ENCODE assay signal across 8 mouse cellular contexts in genomic region chr1:131688475-131688874, GRCm38 (mm10). TPM values are rescaled to one million over a fixed set of nuclear protein-coding genes. Genes with fewer than 3 reads are reported as not detected.
DNase-seq lines count a peak whose midpoint lies in the region; ATAC-seq and TF ChIP-seq lines count a peak whose summit lies in the region.

Gene Rab7b, plus strand, starts transcription at chr1:131688695.

- H3K27me3 ChIP-seq in hindbrain, embryonic 12.5 days = no peaks in the 10 kb centered on the region
- H3K27me3 ChIP-seq in forebrain, postnatal 0 days (ENCODE audit: insufficient read depth, low read length) = no peaks in the 10 kb centered on the region

- H3K4me1 ChIP-seq in hindbrain, embryonic 12.5 days = no peaks in the 10 kb centered on the region
- no peaks in the 10 kb centered on the region for H3K4me1 ChIP-seq in forebrain, postnatal 0 days (ENCODE audit: insufficient read depth)

- no peak within 1 kb of the TSS for H3K27ac ChIP-seq in hindbrain, embryonic 12.5 days
- H3K27ac ChIP-seq in forebrain, postnatal 0 days (ENCODE audit: low read depth, low read length) = no peak within 1 kb of the TSS

- ATAC-seq in granulocyte monocyte progenitor cell, adult 5-6 weeks (replicated peaks; ENCODE audit: poor library complexity, severe bottlenecking) = peak; percentile 67
- no peak for ATAC-seq in hindbrain, embryonic 12.5 days (ENCODE audit: low FRiP score)
- no peak; the same call in 1 of the 2 replicates for ATAC-seq in forebrain, postnatal 0 days

- no peaks in the 10 kb centered on the region for H3K9me3 ChIP-seq in hindbrain, embryonic 12.5 days (replicated peaks)
- H3K9me3 ChIP-seq in forebrain, postnatal 0 days (ENCODE audit: low read length) = no peaks in the 10 kb centered on the region

- H3K4me2 ChIP-seq in hindbrain, embryonic 12.5 days (replicated peaks) = no peak within 1 kb of the TSS
- no peak within 1 kb of the TSS for H3K4me2 ChIP-seq in forebrain, postnatal 0 days (ENCODE audit: low read depth)

- 57% methylated on average over 8 of the region's 8 CpGs for WGBS in hindbrain, embryonic 12.5 days
- WGBS in forebrain, postnatal 0 days = 68% methylated on average over 8 of the region's 8 CpGs

- no peaks in the 10 kb centered on the region for H3K36me3 ChIP-seq in hindbrain, embryonic 12.5 days
- H3K36me3 ChIP-seq in forebrain, postnatal 0 days (ENCODE audit: insufficient read depth) = no peaks in the 10 kb centered on the region

- no peak for TF ChIP-seq CTCF in forebrain, postnatal 0 days (IDR thresholded peaks at IDR 0.05; ENCODE audit: low read depth)

- no peak within 1 kb of the TSS for H3K9ac ChIP-seq in hindbrain, embryonic 12.5 days
- no peak within 1 kb of the TSS for H3K9ac ChIP-seq in forebrain, postnatal 0 days

- H3K4me3 ChIP-seq in hindbrain, embryonic 12.5 days = no peak within 1 kb of the TSS
- H3K4me3 ChIP-seq in forebrain, postnatal 0 days (ENCODE audit: low read depth, low read length) = no peak within 1 kb of the TSS

- peak; percentile 23 for DNase-seq in right cerebral cortex, postnatal 14 days
- no peak for DNase-seq in right cerebral cortex, postnatal 36 days (ENCODE audit: low spot score in 2 of 2)
- DNase-seq in lung, postnatal 10 days = peak; percentile 79
- peak; percentile 62 for DNase-seq in urinary bladder, postnatal 25 days (ENCODE audit: low spot score)
- DNase-seq in frontal cortex, adult 2 months (ENCODE audit: extremely low spot score in 1 of 2, low spot score in 1 of 2) = no peak
- DNase-seq in forebrain, postnatal 0 days = no peak

RNA-seq across cellular contexts. Expression of gene Rab7b, which starts in this region (rescaled TPM):
- 13.4 and 23.6 TPM in 2 replicates for total RNA-seq in granulocyte monocyte progenitor cell, adult 5-6 weeks (2014; fragmentation: Nextera tagmentation)
- 28.4 and 32.8 TPM in 2 replicates for total RNA-seq in granulocyte monocyte progenitor cell, adult 5-6 weeks (2017)
- 0.61 and 0.76 TPM in 2 replicates for polyA plus RNA-seq in hindbrain, embryonic 12.5 days (2016; fragmentation: Nextera tagmentation; extraction: Ambion mirVana)
- 2.7 and 3.4 TPM in 2 replicates for polyA plus RNA-seq in frontal cortex, adult 2 months (2012; rRNA removed)
- 0.29 and 0.85 TPM in 2 replicates for total RNA-seq in forebrain, postnatal 0 days (2014; rRNA removed)
- 1.3 and 1.9 TPM in 2 replicates for polyA plus RNA-seq in forebrain, postnatal 0 days (2015; fragmentation: Nextera tagmentation; extraction: Ambion mirVana)

Comparison
In these comparisons a context has a peak if more than half of its experiments do, and no peak if none do; other contexts are left out.
1. DNase-seq: peak in right cerebral cortex, postnatal 14 days (single experiment), lung, postnatal 10 days (single experiment) and urinary bladder, postnatal 25 days (single experiment); none in right cerebral cortex, postnatal 36 days (0 of 2), frontal cortex, adult 2 months (0 of 2) and forebrain, postnatal 0 days (single experiment).